Mouse (Mus musculus) stomach, embryonic 15.5 days (tissue): ENCODE results near the gene Ddx54. TPM values are rescaled to one million over a fixed set of nuclear protein-coding genes. Genes with fewer than 3 reads are reported as not detected.

Experiments
- ATAC-seq: fragments of 200-750 bp; cut with Nextera tagmentation; 2 replicates; pipeline ENCODE4 v1.8.0; 2017; ENCODE audit warnings: low read depth, moderate number of reproducible peaks, moderate TSS enrichment; ENCODE audit not compliant: insufficient read depth, low FRiP score
- H3K27ac ChIP-seq: fragments of 300-500 bp; sonication (generic); 2 replicates; pipeline ENCODE4 v1.5.1; 2015; ENCODE audit warnings: mild to moderate bottlenecking, inconsistent platforms
- H3K27me3 ChIP-seq: fragments of 300-500 bp; sonication (generic); replicated peaks from 2 replicates; pipeline ENCODE4 v1.6.1; 2015; ENCODE audit warnings: inconsistent platforms
- H3K36me3 ChIP-seq: fragments of 300-500 bp; sonication (generic); 2 replicates; pipeline ENCODE4 v1.6.1; 2015; ENCODE audit warnings: inconsistent platforms
- H3K4me1 ChIP-seq: fragments of 300-500 bp; sonication (generic); 2 replicates; pipeline ENCODE4 v1.6.1; 2015; ENCODE audit warnings: inconsistent platforms
- H3K4me2 ChIP-seq: fragments of 300-500 bp; sonication (generic); 2 replicates; pipeline ENCODE4 v1.6.1; 2015; ENCODE audit warnings: mild to moderate bottlenecking, inconsistent platforms
- H3K4me3 ChIP-seq: fragments of 300-500 bp; sonication (generic); replicated peaks from 2 replicates; pipeline ENCODE4 v1.5.1; 2015; ENCODE audit warnings: inconsistent platforms
- H3K9ac ChIP-seq: fragments of 300-500 bp; sonication (generic); 2 replicates; pipeline ENCODE4 v1.6.1; 2015; ENCODE audit warnings: inconsistent platforms
- H3K9me3 ChIP-seq: fragments of 300-500 bp; sonication (generic); 2 replicates; pipeline ENCODE4 v1.6.1; 2016; ENCODE audit warnings: inconsistent platforms
- WGBS: fragments of 180-500 bp; shearing (Covaris S2); methylation state at CpG from one replicate; pipeline ENCODE4 v1.1.7; 2015; 5-methylcytosine and 5-hydroxymethylcytosine counted together
- polyA plus RNA-seq: library from polyadenylated mRNA; unstranded; fragments of >200 nt; fragmentation: Nextera tagmentation; extraction: Ambion mirVana; gene quantifications from 2 replicates; pipeline ENCODE4 v1.2.1, GENCODE M21; 2015

Ddx54 gene
- polyA plus RNA-seq, 1 experiment from 2014 or later = 41.8 TPM

DNA sequence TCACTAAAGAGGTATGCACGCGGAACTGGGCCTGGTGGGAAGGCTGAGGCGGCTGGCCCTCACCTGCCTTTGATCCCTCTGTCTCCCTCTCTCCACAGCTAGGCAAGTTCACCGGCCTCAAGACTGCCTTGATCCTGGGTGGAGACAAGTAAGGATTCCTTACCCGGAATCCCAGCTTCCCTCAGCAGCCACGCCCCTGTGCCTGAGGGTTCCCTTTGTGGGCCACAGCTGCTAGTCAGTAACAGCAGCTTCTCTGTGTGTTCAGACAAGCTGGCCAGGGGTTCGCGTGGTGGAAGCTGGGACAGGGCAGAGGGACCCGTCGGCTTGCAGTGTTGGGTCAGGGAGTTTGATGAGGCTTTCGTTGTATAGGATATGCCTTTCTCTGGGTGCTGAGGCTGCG lies 6.2 kb downstream of the Ddx54 start:
- H3K4me3 ChIP-seq = no peak overlapping the region
- H3K9ac ChIP-seq = no peak overlapping the region
- no peak overlapping the region for H3K4me2 ChIP-seq
- H3K4me1 ChIP-seq = peaks cover 3% of the 10 kb centered on the region; the same call in 1 of the 2 replicates
- ATAC-seq = no peak
- WGBS = 85% methylated on average over 12 of the region's 12 CpGs
- H3K36me3 ChIP-seq = peaks cover 61% of the 10 kb centered on the region
- H3K27me3 ChIP-seq = no peaks in the 10 kb centered on the region
- H3K9me3 ChIP-seq = no peaks in the 10 kb centered on the region
- H3K27ac ChIP-seq = no peak overlapping the region

GRCm38 (mm10) chr5:120619201-120619600 lies 6.7 kb downstream of the Ddx54 start:
- Histone ChIP-seq H3K27ac (no peak overlapping the region), H3K4me3 (no peak overlapping the region), H3K9me3 (no peaks in the 10 kb centered on the region), H3K4me2 (no peak overlapping the region), H3K36me3 (peaks cover 65% of the 10 kb centered on the region), H3K9ac (no peak overlapping the region), H3K27me3 (no peaks in the 10 kb centered on the region), H3K4me1 (no peaks in the 10 kb centered on the region)
- no peak for ATAC-seq
- WGBS = 22% methylated on average over 5 of the region's 5 CpGs

DNA sequence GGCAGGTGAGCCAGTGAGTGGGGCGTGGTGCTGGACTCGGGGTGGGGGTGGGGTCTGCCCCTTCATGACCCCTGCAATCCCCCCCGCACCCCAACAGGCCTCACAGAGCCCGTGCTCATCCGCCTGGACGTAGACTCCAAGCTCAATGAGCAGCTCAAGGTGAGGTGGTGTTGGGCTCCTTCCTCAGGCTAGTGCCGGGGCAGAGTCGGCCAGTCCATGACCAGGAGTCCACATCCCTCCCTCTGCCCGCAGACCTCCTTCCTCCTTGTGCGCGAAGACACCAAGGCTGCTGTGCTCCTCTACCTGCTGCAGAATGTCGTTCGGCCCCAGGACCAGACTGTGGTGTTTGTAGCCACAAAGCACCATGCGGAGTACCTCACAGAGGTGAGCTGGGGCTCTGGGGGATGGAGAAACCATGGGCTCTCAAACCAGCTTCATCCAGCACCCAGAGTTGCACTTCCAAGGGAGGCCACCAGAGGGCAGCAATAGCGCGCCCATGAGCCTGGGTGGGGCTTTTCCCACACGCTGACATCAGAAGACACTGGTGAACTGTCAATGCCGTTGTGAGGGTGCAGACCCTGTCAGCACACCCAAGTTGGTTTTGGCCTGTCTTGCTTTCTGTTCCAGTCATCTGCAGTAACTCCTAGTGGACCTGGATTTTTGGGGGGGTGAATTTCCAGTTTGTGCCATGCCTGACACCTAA lies 8.0 kb downstream of the Ddx54 start:
- no peak overlapping the region for H3K9ac ChIP-seq
- H3K27me3 ChIP-seq = no peaks in the 10 kb centered on the region
- H3K4me1 ChIP-seq = no peaks in the 10 kb centered on the region
- H3K9me3 ChIP-seq = no peaks in the 10 kb centered on the region
- WGBS = 68% methylated on average over 18 of the region's 18 CpGs
- no peak overlapping the region for H3K4me3 ChIP-seq
- H3K36me3 ChIP-seq = peaks cover 78% of the 10 kb centered on the region
- H3K27ac ChIP-seq = no peak overlapping the region
- no peak for ATAC-seq
- H3K4me2 ChIP-seq = no peak overlapping the region

DNA sequence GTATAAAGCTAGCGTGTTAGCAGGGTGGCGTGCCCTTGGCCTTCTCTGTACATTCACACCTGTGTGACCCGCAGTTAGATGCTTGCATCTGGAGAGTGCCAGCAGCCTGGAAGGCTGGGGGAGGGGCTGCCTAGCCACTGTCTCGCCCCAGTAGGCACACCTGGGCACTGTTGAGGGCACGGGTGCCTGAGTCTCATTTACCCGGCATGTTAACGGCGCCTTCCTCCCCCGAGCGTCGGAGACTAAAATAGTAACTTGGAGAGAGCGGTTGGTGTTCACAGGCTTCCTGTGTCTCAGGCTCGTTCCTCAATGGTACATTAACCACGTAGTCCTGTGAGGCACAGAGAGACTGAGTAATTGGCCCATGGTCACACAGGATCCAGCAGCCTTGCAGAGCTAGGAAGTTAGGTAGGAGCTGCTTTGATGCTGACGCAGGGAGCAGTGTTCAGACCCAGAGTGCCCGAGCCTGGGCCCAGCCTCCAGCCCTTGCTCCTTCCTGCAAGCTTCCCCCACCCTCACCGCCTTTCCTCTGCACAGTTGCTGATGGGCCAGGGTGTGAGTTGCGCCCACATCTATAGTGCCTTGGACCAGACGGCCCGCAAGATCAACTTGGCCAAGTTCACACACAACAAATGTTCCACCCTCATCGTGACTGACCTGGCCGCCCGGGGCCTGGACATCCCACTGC lies 8.7 kb downstream of the Ddx54 start:
- H3K27me3 ChIP-seq = no peaks in the 10 kb centered on the region
- H3K4me1 ChIP-seq = no peaks in the 10 kb centered on the region
- no peak overlapping the region for H3K4me3 ChIP-seq
- WGBS = 88% methylated on average over 23 of the region's 23 CpGs
- H3K9me3 ChIP-seq = no peaks in the 10 kb centered on the region
- no peak overlapping the region for H3K27ac ChIP-seq
- peaks cover 80% of the 10 kb centered on the region for H3K36me3 ChIP-seq
- H3K4me2 ChIP-seq = no peak overlapping the region
- H3K9ac ChIP-seq = no peak overlapping the region
- no peak for ATAC-seq

- H3K4me2 ChIP-seq = no peak overlapping the region
- WGBS = 88% methylated on average over 10 of the region's 10 CpGs
- no peak overlapping the region for H3K4me3 ChIP-seq
- no peak overlapping the region for H3K9ac ChIP-seq
- H3K4me1 ChIP-seq = no peaks in the 10 kb centered on the region
- H3K27me3 ChIP-seq = no peaks in the 10 kb centered on the region
- no peak for ATAC-seq
- H3K9me3 ChIP-seq = no peaks in the 10 kb centered on the region
- peaks cover 85% of the 10 kb centered on the region for H3K36me3 ChIP-seq
- no peak overlapping the region for H3K27ac ChIP-seq
Observed at GRCm38 (mm10) chr5:120621846-120622197, 9.3 kb downstream of the Ddx54 start.

- Histone ChIP-seq H3K36me3 (peaks cover 90% of the 10 kb centered on the region), H3K27me3 (no peaks in the 10 kb centered on the region)
- 80% methylated on average over 5 of the region's 5 CpGs for WGBS
Observed at GRCm38 (mm10) chr5:120622198-120622851, 9.8 kb downstream of the Ddx54 start.

GRCm38 (mm10) chr5:120624427-120624826 lies 11.9 kb downstream of the Ddx54 start:
- Histone ChIP-seq H3K9ac (no peak overlapping the region), H3K4me2 (no peak overlapping the region), H3K9me3 (no peaks in the 10 kb centered on the region), H3K4me3 (no peak overlapping the region), H3K36me3 (peaks cover 76% of the 10 kb centered on the region), H3K27me3 (no peaks in the 10 kb centered on the region), H3K4me1 (no peaks in the 10 kb centered on the region), H3K27ac (no peak overlapping the region)
- WGBS = 93% methylated on average over 10 of the region's 10 CpGs
- no peak for ATAC-seq

More at GRCm38 (mm10) chr5:120622198-120622851, 9.8 kb downstream of the Ddx54 start:
- no peak overlapping the region for H3K4me2 ChIP-seq
- H3K4me3 ChIP-seq = no peak overlapping the region
- H3K9me3 ChIP-seq = no peaks in the 10 kb centered on the region
- no peak overlapping the region for H3K9ac ChIP-seq
- no peak for ATAC-seq
- H3K27ac ChIP-seq = no peak overlapping the region
- H3K4me1 ChIP-seq = no peaks in the 10 kb centered on the region

DNA sequence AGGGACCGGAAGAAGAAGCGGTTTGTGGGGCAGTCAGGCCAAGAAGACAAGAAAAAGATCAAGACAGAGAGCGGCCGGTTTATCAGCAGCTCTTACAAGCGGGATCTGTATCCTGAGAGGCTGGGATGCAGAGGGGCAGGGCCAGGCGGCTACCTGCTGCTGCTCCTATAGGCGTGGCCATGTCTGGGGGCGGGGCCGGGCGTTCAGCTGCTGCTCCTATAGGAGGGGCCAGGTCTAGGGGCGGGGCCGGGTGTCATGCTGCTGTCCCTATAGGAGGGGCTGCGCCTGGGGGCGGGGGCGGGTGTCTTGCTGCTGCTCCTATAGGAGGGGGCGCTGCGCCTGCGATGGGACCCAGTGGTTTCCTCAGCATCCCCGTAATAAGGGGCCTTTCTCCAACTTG lies 13.9 kb downstream of the Ddx54 start:
- H3K9ac ChIP-seq = no peak overlapping the region
- no peak overlapping the region for H3K4me3 ChIP-seq
- no peak overlapping the region for H3K4me2 ChIP-seq
- whole genome bisulfite sequencing = 39% methylated on average over 19 of the region's 19 CpGs
- H3K27ac ChIP-seq = no peak overlapping the region
- no peaks in the 10 kb centered on the region for H3K4me1 ChIP-seq
- no peaks in the 10 kb centered on the region for H3K9me3 ChIP-seq
- ATAC-seq = peak; percentile 29; the same call in 1 of the 2 replicates
- H3K27me3 ChIP-seq = no peaks in the 10 kb centered on the region
- H3K36me3 ChIP-seq = peaks cover 56% of the 10 kb centered on the region

DNA sequence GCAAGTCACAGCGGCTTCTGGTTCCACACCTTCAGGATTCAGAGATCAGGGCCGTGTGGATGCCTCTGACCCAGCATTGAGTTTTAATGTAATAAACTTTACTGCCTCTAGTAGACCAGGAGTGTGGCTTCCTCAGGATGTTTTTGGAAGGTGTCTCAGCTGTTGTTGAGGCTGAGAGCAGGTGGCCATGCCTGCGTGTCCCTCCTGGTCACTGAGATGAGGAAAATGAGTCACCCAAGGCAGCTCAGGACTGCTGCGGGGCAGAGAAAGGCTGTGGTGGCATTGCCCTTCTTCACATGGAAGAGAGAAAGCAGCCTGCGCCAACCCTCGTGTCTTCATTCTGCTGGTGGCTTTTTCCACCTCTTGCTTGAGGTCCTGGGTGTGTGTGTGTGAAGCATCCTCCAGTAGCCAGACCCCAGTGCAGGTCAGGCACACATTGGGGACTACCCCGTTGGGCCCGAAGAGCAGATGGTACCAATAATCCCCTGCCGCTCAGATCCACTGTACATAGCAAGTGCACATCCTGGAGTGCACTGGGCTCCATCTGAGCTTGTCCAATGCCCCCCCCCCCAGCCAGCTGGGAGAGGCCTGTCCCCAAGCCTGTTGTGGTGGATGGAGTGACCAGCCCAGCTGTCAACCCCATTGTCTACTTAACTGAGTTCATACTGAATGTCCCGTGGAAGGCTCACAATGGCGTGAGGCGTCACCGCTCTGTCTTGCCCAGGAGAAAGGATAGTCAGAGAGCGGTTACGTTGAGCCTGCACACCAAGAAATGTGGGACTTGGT lies 15.2 kb downstream of the Ddx54 start:
- no peak for ATAC-seq
- no peak overlapping the region for H3K4me2 ChIP-seq
- H3K36me3 ChIP-seq = peaks cover 43% of the 10 kb centered on the region
- H3K4me3 ChIP-seq = no peak overlapping the region
- 93% methylated on average over 15 of the region's 15 CpGs for WGBS
- no peaks in the 10 kb centered on the region for H3K9me3 ChIP-seq
- H3K9ac ChIP-seq = no peak overlapping the region
- H3K27ac ChIP-seq = no peak overlapping the region
- H3K4me1 ChIP-seq = no peaks in the 10 kb centered on the region
- no peaks in the 10 kb centered on the region for H3K27me3 ChIP-seq

- 59% methylated on average over 7 of the region's 7 CpGs for WGBS
- Histone ChIP-seq H3K4me1 (no peaks in the 10 kb centered on the region), H3K9me3 (no peaks in the 10 kb centered on the region), H3K27ac (no peak overlapping the region), H3K9ac (no peak overlapping the region), H3K27me3 (no peaks in the 10 kb centered on the region), H3K36me3 (peaks cover 35% of the 10 kb centered on the region), H3K4me2 (no peak overlapping the region), H3K4me3 (no peak overlapping the region)
- ATAC-seq = no peak
Observed at GRCm38 (mm10) chr5:120628624-120629023, 16.1 kb downstream of the Ddx54 start.

DNA sequence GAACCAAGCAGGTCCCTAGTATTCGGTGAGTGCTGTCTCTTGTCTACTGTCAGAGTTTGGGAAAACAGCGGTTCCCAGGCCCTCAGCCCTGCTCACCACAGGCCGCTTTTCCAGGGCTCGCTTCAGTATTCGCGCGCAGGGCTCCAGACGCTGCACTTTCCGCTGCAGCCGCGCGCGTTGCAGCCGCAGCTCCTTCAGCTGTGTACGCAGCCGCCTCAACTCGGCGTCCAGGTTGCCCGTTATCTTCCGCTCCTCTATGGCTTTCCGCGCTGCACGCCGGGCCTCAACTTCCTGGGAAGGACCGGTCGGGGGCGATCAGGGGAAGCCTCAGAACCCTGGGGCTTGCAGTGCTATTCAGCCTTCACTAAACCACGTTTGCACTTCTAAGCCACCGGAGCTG lies 18.6 kb downstream of the Ddx54 start:
- WGBS = 7% methylated on average over 29 of the region's 29 CpGs
- H3K9me3 ChIP-seq = no peaks in the 10 kb centered on the region
- H3K36me3 ChIP-seq = peaks cover 13% of the 10 kb centered on the region
- H3K27me3 ChIP-seq = no peaks in the 10 kb centered on the region
- H3K4me1 ChIP-seq = no peaks in the 10 kb centered on the region
- ATAC-seq = no peak
- no peak overlapping the region for H3K9ac ChIP-seq
- no peak overlapping the region for H3K27ac ChIP-seq
- H3K4me3 ChIP-seq = no peak overlapping the region
- H3K4me2 ChIP-seq = peak overlapping the region; percentile 11
